Mouse (Mus musculus) adrenal gland, adult (tissue): ENCODE measurements at regions not wholly inside any gene's neighbourhood (a gene's known extent, or its start where the extent isn't known, plus 50 kb on each side); places are given as distances from the start of the nearest gene placed in this dataset.

ENCODE experiments used
- DNase-seq, 2 experiments: peaks; one replicate each; pipeline ENCODE4 v3.0.0; 2022 to 2023; ENCODE audit warnings: low spot score in 1 of 2; ENCODE audit not compliant: inconsistent age in 2 of 2

DNA sequence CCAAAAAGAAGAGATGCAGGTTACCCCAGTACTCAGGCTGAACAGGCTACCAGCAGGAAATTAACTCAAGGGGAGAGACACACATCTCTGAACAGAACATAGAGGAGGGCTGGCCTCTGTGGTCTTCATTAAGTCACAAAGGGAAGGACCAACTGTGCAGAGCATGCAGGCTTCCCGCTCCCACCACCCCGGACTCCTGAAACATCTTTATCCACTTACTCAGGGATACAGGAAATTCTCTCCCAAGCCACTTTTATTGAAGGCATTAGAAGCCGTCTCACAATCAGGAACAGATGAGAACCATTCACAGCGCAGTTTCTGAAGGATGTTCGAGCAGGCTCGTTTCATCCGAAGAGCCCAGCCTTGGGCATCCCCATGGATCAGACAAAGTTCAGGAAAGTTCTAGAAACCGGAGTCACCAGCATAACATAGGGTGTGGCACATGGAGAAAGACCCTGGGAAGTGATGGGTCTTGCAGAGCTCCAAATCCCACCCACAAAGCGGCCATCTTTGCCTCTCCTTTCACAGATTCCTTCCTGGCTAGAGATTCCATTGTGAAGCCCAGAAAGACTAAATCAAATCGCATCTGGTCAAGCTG lies 55.9 kb upstream of the Zbtb40 start:
- DNase-seq: no peak

DNA sequence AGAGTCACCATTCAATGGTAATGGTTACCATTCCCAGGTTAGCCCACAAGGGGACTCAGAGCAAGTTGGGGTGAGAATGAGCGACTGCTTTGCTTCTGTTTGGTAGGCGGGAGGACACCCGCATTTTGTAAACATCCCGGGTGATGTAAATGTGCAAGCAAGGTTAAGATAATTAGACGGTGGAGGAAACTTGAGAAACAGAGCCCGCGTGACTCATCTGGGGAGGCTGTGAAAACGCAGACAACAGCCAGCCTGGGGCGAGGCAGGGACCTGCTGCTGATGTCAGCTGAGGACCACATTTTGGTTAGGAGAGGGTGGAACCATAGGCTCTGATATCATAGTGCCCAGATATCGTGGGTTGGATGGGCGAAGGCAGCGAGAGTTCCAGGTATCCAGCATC lies 52.6 kb upstream of the Zbtb40 start:
- no peak for DNase-seq

DNA sequence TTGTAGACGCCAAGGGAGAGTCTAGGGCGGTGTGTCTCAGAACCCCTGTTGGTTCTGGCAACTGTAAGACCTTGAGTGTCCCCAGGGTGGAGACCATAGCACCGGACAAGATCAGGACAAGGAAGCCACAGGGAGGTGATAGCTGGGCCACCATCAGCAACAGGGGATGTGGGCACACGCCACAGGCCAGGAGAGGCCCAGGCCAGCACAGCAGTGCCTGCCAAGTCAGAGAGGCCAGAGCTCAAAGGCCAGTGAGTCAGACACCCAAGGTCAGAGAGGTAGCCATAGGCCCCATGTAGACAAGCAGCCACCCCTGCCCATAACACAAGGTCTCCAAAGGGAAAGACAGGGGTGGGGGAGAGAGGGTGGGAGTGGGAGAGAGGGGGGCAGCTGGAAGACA lies 52.2 kb upstream of the Zbtb40 start:
- peak; percentile 38 to 82 for DNase-seq
